Mouse (Mus musculus): ENCODE results near the gene Slc16a5. TPM values are rescaled to one million over a fixed set of nuclear protein-coding genes. Genes with fewer than 3 reads are reported as not detected.
A peak's percentile ranks its signal among the peaks of the same experiment; 100 is the strongest.

Slc16a5 gene
- polyA plus RNA-seq (2015; fragmentation: Nextera tagmentation; extraction: Ambion mirVana) = 0.34 and 0.46 TPM in 2 replicates

DNA sequence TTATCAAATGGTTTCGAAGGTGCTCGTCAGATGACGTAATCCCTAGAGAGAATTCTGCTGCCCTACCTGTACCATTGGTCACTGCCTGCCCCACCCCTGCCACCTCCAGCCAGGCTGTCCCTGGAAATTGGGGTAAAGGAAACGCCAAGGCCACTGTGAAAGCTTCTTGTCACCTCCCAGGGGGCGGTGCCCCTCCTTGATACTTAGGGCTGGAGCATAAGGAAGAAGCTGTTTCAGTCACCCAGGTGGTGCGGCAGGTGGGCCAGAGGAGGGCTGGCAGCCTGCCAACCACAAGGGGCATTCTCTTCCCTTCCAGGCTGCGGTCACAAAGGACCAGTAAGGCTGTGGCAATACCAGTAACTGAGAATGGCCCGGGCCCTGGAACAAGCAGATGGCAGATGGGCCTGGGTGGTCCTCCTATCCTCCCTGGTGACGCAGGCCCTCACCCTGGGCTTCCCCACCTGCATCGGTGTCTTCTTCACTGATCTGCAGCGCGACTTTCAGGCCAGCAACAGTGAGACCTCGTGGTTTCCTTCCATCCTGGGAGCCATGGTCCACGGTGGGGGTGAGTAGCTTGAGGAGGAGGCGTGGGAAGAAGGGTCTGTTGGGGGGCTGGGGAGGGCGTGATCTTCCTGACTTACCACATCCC, at the start of gene Slc16a5:
Slc16a5 (plus strand) TSS at position 232 of the 649 bp plus-strand sequence.
- 72% methylated on average over 16 of the region's 16 CpGs for whole genome bisulfite sequencing
- H3K27ac ChIP-seq (ENCODE audit: low read depth, low read length) = no peak within 1 kb of the TSS
- H3K4me1 ChIP-seq (ENCODE audit: control insufficient read depth, insufficient read depth, low read depth, low read length) = no peaks in the 10 kb centered on the region

DNA sequence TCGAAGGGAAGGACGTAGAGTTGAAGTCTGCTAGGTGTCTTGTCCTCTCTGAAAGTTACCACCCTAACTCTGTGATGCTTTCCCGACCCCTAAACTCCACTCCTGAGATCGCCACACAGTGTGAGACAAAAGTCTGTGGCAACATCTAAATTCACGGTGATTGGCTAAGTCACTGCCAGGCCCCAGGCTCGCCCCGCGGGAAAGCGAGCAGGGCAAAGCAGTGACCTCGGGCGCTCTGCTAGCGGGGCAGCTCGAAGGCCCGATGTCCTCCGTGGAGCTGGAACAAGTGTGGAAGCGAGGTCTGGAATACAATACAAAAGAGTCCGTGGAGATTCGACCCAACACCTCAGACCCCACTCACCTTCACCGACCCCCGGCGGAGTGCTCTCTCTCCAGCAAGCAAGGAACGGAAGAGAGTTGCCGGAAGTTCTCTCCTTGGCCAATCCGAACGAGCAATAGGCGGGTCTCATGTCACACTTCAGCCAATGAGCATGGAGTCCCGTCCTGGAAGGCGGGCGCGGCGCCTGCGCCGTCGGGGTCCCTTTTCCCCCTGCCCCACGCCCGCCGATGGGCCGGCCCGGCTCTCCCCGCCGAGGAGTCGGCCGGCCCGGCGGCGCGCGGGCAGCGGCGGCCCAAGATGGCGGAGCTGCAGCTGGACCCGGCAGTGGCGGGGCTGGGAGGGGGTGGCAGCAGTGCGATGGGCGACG, 42.6 kb upstream of the Slc16a5 start, which contains the start of the genes Atp5h and Kctd2:
Atp5h (minus strand) TSS at position 432 of the 707 bp plus-strand sequence.
Kctd2 (plus strand) TSS at position 598 of the 707 bp plus-strand sequence.
- peak within 1 kb of the TSS; percentile 89 for H3K27ac ChIP-seq (ENCODE audit: low read depth, low read length)
- peak within 1 kb of the TSS; percentile 95 for H3K4me2 ChIP-seq (ENCODE audit: low read length)
- under 1% methylated on average over 40 of the region's 56 CpGs for WGBS
- no peaks in the 10 kb centered on the region for H3K27me3 ChIP-seq (replicated peaks; ENCODE audit: control insufficient read depth, insufficient read depth, low read length)
- H3K4me1 ChIP-seq (ENCODE audit: control insufficient read depth, insufficient read depth, low read depth, low read length) = peaks cover 23% of the 10 kb centered on the region
- peak; percentile 98 for ATAC-seq
- peaks cover 15% of the 10 kb centered on the region for H3K36me3 ChIP-seq (ENCODE audit: control insufficient read depth, insufficient read depth, low read length)
- peak within 1 kb of the TSS; percentile 95 for H3K9ac ChIP-seq (ENCODE audit: low read depth, low read length)
- no peaks in the 10 kb centered on the region for H3K9me3 ChIP-seq (ENCODE audit: control insufficient read depth, low read length)
- H3K4me3 ChIP-seq (ENCODE audit: low read length) = peak within 1 kb of the TSS; percentile 84

More for the DNA sequence above, at the start of gene Slc16a5:
- H3K4me3 ChIP-seq (ENCODE audit: low read length) = no peak within 1 kb of the TSS
- no peak within 1 kb of the TSS for H3K4me2 ChIP-seq (ENCODE audit: low read length)
- H3K9ac ChIP-seq (ENCODE audit: low read depth, low read length) = no peak within 1 kb of the TSS
- no peaks in the 10 kb centered on the region for H3K36me3 ChIP-seq (ENCODE audit: control insufficient read depth, insufficient read depth, low read length)
- no peaks in the 10 kb centered on the region for H3K9me3 ChIP-seq (ENCODE audit: control insufficient read depth, low read length)
- no peak for ATAC-seq
- H3K27me3 ChIP-seq (replicated peaks; ENCODE audit: control insufficient read depth, insufficient read depth, low read length) = no peaks in the 10 kb centered on the region

DNA sequence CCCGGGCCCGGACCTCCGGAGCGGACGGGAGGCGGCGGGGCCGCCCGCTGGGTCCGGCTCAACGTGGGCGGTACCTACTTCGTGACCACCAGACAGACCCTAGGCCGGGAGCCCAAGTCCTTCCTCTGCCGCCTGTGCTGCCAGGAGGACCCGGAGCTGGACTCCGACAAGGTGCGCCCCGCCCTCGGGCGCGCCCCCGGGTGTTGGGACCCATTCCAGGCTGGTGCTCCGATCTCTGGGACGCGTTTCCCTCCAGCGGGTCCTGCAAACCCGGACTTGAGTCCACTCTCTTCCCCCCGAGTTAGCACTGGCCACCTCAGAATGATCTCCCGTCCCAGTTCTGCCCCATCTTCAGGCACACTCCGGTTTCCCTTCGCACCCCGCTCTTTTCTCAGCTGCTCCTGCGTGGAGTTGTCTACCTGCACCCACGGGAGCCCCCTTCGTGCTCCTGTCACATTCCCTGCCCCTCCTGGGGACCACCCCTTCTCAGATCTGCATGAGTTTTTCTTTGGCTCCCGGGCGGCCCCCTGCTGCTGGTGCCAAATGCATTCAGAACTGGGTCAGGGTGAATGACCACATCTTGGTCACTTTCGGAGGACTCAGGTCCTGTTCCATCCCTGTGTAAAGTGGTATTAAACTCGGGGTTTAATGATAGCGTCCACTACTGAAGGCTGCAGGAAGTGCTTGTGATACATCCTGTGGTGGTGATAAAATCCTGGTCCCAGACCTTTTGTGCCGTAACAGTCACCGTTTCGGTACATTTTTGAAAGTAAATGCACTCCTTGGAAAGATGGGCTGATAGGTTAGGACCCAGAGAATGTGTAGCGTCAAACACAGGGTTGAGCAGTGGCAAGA, 41.7 kb upstream of the Slc16a5 start:
- ATAC-seq = peak; percentile 60
- Histone ChIP-seq H3K27ac (ENCODE audit: low read depth, low read length) (peak overlapping the region; percentile 89), H3K9ac (ENCODE audit: low read depth, low read length) (peak overlapping the region; percentile 95), H3K36me3 (ENCODE audit: control insufficient read depth, insufficient read depth, low read length) (peaks cover 11% of the 10 kb centered on the region), H3K4me3 (ENCODE audit: low read length) (peak overlapping the region; percentile 84), H3K4me2 (ENCODE audit: low read length) (peak overlapping the region; percentile 95), H3K27me3 (replicated peaks; ENCODE audit: control insufficient read depth, insufficient read depth, low read length) (no peaks in the 10 kb centered on the region), H3K4me1 (ENCODE audit: control insufficient read depth, insufficient read depth, low read depth, low read length) (peaks cover 23% of the 10 kb centered on the region), H3K9me3 (ENCODE audit: control insufficient read depth, low read length) (no peaks in the 10 kb centered on the region)
- WGBS = 3% methylated on average over 33 of the region's 45 CpGs

DNA sequence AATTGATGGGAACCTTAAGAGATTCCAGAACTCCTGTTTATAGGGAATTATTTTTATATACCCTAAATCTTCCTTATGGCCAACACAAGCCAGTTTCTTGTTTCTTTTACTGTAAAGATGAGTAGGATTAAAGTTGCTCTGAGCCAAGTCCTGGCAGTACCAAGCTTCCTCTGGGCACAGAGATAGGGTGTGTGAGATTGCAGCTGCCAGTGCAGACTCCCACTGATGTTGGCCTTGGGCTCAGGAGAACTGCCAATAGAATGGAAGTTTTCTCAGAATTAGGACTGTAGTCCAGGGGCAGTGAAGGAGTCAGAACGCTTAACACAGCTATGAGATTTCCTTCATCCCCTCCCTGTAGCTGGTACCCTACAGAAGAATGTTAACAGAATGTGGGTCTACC, 40.9 kb upstream of the Slc16a5 start:
- peaks cover 23% of the 10 kb centered on the region for H3K4me1 ChIP-seq (ENCODE audit: control insufficient read depth, insufficient read depth, low read depth, low read length)
- peak overlapping the region; percentile 95 for H3K4me2 ChIP-seq (ENCODE audit: low read length)
- H3K9me3 ChIP-seq (ENCODE audit: control insufficient read depth, low read length) = no peaks in the 10 kb centered on the region
- H3K36me3 ChIP-seq (ENCODE audit: control insufficient read depth, insufficient read depth, low read length) = peaks cover 5% of the 10 kb centered on the region; the same call in 1 of the 2 replicates
- no peak overlapping the region for H3K9ac ChIP-seq (ENCODE audit: low read depth, low read length)
- H3K27me3 ChIP-seq (replicated peaks; ENCODE audit: control insufficient read depth, insufficient read depth, low read length) = no peaks in the 10 kb centered on the region
- H3K4me3 ChIP-seq (ENCODE audit: low read length) = peak overlapping the region; percentile 84
- 58% methylated on average over 1 of the region's 1 CpGs for WGBS
- no peak for ATAC-seq
- no peak overlapping the region for H3K27ac ChIP-seq (ENCODE audit: low read depth, low read length)

DNA sequence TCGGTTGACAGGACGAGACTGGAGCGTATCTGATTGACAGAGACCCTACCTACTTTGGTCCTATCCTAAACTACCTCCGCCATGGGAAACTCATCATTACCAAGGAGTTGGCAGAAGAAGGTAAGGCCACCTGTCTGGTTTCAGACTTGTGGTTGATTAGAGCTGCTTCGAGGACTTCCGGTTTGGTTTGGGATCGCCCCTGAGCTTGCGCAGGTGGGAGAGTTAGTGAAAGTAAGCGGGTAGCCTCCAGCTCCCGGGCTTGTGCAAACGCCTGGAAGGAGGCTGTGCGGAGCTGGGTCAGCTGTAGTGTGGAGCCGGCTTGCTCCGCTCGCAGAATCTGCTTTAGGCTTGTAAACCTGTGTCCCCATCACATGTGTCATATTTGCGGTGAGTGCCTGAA, 40.3 kb upstream of the Slc16a5 start:
- Histone ChIP-seq H3K27me3 (replicated peaks; ENCODE audit: control insufficient read depth, insufficient read depth, low read length) (no peaks in the 10 kb centered on the region), H3K9ac (ENCODE audit: low read depth, low read length) (no peak overlapping the region), H3K4me3 (ENCODE audit: low read length) (no peak overlapping the region), H3K36me3 (ENCODE audit: control insufficient read depth, insufficient read depth, low read length) (no peaks in the 10 kb centered on the region), H3K27ac (ENCODE audit: low read depth, low read length) (no peak overlapping the region), H3K9me3 (ENCODE audit: control insufficient read depth, low read length) (no peaks in the 10 kb centered on the region), H3K4me1 (ENCODE audit: control insufficient read depth, insufficient read depth, low read depth, low read length) (peaks cover 23% of the 10 kb centered on the region), H3K4me2 (ENCODE audit: low read length) (no peak overlapping the region)
- 93% methylated on average over 16 of the region's 16 CpGs for WGBS
- no peak for ATAC-seq

DNA sequence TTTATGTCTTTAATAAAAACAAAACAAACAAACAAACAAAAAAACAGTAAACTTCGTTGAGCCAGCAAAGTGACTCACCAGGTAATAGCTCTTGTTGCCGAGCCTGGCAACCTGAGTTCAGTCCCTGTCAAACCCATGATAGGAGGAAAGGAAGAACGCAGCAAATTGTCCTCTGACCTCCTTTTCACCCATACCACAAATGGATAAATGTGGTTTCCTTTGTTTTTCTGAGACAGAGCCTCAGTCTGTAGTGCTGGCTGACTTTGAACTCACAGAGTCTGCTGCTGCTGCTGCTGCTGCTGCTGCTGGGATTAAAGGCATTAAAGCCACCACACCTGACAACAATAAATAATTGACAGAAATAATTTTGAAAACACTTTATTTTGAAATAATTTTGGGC, 39.2 kb upstream of the Slc16a5 start:
- no peak overlapping the region for H3K9ac ChIP-seq (ENCODE audit: low read depth, low read length)

DNA sequence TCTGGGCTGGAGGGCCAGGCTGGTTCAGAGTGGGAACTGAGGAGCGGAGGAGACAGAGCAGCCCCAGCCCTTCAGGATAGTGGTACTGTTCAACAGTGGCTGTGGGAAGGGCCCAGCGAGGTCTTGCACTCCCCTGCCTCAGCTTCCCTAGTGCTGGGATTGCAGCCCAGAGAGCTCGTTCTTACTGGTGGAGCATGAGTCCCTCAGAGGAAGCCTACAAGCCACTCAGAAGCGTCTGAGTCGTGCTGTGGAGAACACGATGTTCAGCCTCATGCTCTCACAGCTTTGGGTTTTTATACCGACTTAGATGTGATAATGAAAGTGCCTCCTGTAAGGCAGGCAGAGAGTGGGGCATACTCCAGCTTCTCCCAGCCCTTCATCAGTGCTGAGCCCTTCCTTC, 37.6 kb upstream of the Slc16a5 start:
- H3K27me3 ChIP-seq (replicated peaks; ENCODE audit: control insufficient read depth, insufficient read depth, low read length) = no peaks in the 10 kb centered on the region
- no peak overlapping the region for H3K4me2 ChIP-seq (ENCODE audit: low read length)
- WGBS = 91% methylated on average over 7 of the region's 7 CpGs
- peaks cover 5% of the 10 kb centered on the region for H3K36me3 ChIP-seq (ENCODE audit: control insufficient read depth, insufficient read depth, low read length)
- H3K9me3 ChIP-seq (ENCODE audit: control insufficient read depth, low read length) = no peaks in the 10 kb centered on the region
- no peak for ATAC-seq
- H3K9ac ChIP-seq (ENCODE audit: low read depth, low read length) = no peak overlapping the region
- peaks cover 17% of the 10 kb centered on the region for H3K4me1 ChIP-seq (ENCODE audit: control insufficient read depth, insufficient read depth, low read depth, low read length)
- no peak overlapping the region for H3K4me3 ChIP-seq (ENCODE audit: low read length)
- H3K27ac ChIP-seq (ENCODE audit: low read depth, low read length) = no peak overlapping the region

More for the DNA sequence above, 39.2 kb upstream of the Slc16a5 start:
- no peak overlapping the region for H3K27ac ChIP-seq (ENCODE audit: low read depth, low read length)
- WGBS = 86% methylated on average over 3 of the region's 3 CpGs
- H3K4me1 ChIP-seq (ENCODE audit: control insufficient read depth, insufficient read depth, low read depth, low read length) = peaks cover 27% of the 10 kb centered on the region
- no peaks in the 10 kb centered on the region for H3K36me3 ChIP-seq (ENCODE audit: control insufficient read depth, insufficient read depth, low read length)
- no peaks in the 10 kb centered on the region for H3K9me3 ChIP-seq (ENCODE audit: control insufficient read depth, low read length)
- no peak for ATAC-seq
- no peaks in the 10 kb centered on the region for H3K27me3 ChIP-seq (replicated peaks; ENCODE audit: control insufficient read depth, insufficient read depth, low read length)
- no peak overlapping the region for H3K4me2 ChIP-seq (ENCODE audit: low read length)
- no peak overlapping the region for H3K4me3 ChIP-seq (ENCODE audit: low read length)

DNA sequence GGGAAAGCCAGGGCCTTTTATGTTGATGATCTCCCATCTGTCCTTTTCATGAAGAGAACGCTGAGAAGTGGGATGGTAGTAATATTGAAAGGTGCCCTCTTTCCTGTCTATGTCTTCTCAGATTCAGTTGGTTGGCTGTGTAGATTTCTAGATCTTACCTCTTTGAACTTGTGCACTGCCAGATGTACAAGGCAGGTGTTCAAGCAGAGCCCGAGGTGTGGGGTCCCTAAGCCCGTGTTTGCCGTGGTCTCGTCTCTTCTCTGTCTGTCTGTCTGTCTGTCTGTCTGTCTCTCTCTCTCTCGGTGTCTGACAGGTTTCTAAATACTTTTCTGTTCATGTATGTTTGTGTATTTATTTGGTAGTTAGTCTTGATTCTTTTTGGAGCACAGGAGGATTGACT, 36.6 kb upstream of the Slc16a5 start:
- H3K4me3 ChIP-seq (ENCODE audit: low read length) = no peak overlapping the region
- H3K27me3 ChIP-seq (replicated peaks; ENCODE audit: control insufficient read depth, insufficient read depth, low read length) = no peaks in the 10 kb centered on the region
- no peak overlapping the region for H3K27ac ChIP-seq (ENCODE audit: low read depth, low read length)
- no peak overlapping the region for H3K9ac ChIP-seq (ENCODE audit: low read depth, low read length)
- no peak for ATAC-seq
- H3K36me3 ChIP-seq (ENCODE audit: control insufficient read depth, insufficient read depth, low read length) = peaks cover 15% of the 10 kb centered on the region
- no peaks in the 10 kb centered on the region for H3K9me3 ChIP-seq (ENCODE audit: control insufficient read depth, low read length)
- H3K4me2 ChIP-seq (ENCODE audit: low read length) = no peak overlapping the region
- WGBS = 93% methylated on average over 6 of the region's 6 CpGs
- H3K4me1 ChIP-seq (ENCODE audit: control insufficient read depth, insufficient read depth, low read depth, low read length) = peaks cover 17% of the 10 kb centered on the region
